Mouse (Mus musculus) right cerebral cortex, postnatal 4 days (tissue): ENCODE measurements around the gene Tmigd3.

Experiments used
- DNase-seq: peaks from one replicate; pipeline ENCODE4 v3.0.0-alpha.2; 2022

Gene Tmigd3

DNA sequence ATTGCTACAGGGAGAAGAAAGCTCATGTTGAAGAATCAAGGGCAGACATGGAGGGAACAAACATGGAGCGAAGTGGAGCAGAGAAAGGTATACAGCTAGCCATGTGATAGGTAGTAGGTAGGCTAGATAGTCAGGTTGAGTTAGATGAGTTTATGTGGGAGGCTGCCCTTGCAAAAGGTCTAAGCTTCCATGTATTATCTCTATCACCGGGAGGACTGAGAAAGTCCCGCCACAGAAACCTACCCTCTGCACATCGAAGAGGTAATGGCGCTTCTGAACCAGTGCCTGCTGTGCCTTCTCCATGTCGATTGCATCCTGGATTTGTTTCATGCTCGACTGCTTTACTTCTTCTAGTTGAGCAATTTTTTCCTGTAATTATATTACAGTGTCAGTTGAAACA, 80.6 kb downstream of the Tmigd3 start:
- no peak for DNase-seq

DNA sequence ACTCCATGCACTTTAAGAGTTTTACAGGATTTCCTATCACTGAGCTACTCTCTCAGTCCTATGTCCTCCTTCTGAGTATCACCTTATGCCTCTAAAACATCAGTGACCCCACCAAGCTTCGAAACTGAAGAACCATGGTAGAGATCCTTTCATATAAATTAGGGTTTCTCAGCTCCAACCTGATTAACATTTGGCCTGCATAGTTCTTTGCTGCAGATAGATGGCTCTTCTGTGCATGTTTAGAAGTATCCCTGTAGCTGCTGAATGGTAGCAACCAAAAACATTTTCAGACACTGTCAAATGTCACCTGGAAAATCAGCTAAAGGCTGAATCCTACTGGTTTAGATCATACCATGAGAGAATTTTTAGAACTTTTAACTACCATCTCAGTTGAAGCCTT, 86.5 kb downstream of the Tmigd3 start:
- DNase-seq, result no peak

DNA sequence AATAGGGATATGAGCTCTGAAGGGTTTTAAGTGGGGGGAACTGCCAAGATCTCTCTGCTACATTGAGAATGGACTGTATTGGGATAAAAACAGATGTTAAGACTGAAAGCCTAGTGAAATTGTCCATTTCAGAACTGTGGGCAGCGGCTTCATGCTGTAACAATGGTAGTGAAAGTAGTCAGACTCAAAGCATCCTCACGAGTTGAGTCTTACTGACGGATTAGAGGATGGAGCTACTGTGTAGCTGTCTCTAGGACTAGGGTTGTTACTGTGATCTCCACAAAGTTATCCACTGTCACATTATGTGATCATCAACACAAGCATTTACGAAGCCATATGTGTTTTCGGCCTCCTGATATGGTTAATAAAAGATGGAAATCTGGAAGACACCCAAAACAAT, 87.5 kb downstream of the Tmigd3 start:
- no peak for DNase-seq

DNA sequence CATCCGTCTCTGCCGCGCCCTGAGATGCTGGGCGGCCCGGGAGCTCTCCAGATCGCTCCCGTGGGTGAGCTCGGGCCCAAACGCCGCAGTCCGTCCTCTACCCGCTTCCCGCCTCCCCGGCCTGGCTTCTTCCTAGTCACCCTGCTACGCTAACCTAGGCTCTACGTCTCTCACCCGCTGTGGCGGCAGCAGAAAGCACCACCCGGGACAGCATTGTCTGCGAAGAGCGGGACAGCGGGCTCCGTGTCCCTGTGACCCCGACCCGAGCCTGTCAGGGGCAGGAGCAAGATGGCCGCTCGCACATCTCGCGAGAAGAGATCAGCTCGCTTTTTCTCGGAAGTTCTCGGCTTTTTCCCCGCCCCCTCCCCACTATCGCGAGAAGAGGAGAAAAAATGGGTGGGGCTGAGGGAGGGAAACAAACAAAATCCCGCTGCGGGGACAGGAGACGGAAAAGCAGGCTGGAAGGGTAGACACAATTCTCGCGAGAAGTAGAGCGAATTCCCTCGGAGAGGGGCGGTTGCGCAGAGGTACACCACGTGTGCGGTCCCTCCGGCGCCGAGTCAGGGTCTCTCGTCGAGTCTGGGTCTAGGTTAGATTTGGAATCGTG, 88.4 kb downstream of the Tmigd3 start, which contains the start of gene Wdr77:
TSS of gene Wdr77 (plus strand) at position 396 of the 607 bp plus-strand sequence.
- DNase-seq, result peak; percentile 95

DNA sequence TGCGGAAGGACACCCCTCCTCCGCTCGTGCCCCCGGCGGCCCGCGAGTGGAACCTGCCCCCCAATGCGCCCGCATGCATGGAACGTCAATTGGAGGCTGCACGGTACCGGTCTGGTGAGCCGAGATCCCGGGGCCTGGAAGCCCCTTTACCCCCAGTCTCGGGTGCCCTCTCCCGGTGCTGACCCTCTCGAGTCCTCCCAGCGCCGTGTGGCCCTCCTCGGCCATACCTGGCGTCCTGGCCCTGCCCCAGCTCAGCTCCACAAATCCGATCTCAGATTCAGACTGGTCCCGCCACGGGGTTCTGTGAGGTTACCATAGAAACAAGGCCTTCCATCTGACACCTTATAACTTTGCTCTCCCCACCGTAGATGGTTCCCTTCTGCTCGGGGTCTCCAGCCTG, 88.9 kb downstream of the Tmigd3 start:
- no peak for DNase-seq

DNA sequence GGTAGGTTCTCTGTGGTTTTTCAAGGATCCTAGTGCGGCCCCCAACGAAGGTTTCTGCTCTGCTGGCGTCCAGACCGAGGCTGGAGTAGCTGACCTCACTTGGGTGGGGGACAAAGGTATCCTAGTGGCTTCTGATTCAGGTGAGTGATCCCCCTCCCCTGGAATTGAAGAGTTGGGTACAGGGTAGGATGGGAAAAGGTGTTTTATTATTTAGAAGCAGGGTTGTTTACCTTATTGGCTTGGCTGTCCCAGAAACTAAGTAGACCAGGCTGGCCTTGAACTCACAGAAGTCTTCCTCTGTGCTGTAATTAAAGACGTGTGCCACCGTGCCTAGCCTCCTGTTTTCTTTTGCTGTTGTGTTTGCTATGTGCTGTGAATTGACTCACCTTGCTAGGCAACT, 89.3 kb downstream of the Tmigd3 start, which contains the start of gene Atp5f1:
TSS of gene Atp5f1 (minus strand) at position 101 of the 400 bp plus-strand sequence.
- DNase-seq, result no peak

DNA sequence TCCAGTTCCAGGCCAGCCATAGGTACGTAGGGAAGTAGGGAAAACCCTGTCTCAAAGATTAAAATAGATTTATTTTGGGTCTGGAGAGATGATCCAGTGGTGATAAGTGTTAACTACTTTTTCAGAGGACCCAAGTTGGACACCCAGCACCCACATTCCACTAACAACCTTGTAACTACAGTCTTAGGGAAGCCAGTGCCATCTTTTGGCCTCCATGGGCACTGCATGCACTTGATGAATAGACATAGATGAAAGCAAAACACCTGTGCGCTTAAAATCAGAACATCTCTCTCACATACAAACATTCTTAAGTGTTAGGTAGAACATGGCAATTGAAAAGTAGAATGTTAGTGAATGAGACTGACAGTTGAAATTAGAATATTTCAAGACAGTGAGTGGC, 90.0 kb downstream of the Tmigd3 start:
- no peak for DNase-seq

DNA sequence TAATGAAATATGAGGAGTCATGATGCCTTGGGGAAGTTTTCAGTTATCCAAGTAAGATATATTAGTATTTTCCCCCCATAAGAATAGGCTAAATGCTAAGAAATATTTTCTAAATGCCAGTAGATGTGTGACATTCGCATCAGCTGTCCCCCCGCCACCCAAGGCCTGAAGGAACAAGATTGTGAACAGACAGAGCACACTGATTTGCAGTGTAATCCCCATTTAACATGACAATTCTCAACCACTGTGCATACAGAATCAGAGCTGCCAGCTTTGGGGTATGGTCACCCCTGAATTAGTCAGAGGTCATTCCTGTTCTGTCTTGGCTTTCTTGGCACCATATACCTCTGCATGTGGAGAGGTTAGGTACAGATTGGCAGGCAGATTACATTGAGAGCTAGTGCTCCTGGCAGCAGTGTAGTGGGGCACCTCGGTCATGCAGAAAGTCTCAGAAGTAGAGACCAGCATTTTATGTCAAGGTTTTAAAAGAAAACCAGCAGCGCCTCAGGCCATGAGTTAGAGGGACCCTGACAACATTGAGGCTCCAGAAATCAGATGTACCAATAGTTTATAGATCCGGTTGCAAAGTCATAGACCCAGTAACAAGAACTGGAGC, 101.2 kb downstream of the Tmigd3 start:
- no peak for DNase-seq

DNA sequence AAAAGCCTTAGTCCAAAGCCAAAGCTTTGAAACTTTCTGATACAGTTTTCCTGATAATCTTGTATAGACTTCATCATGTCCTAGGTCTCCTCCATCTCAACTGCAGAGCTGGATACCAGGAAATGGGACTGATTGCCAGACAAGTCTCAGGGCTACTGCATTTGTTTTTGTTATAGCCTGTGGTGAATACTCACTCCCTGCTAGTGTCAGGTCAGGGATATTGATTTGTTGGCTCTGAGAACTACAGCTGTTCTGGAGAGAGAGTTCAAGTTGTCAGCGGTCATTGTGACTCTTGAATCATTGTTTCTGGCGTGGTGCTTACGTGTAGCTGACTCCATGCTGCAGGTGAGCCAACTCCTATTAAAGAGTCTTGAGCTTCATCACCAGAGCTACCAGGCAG, 102.7 kb downstream of the Tmigd3 start, which contains the start of gene Ovgp1:
TSS of gene Ovgp1 (plus strand) at position 301 of the 400 bp plus-strand sequence.
- no peak for DNase-seq
